Mouse (Mus musculus): ENCODE results near the gene Lars2. TPM values are rescaled to one million over a fixed set of nuclear protein-coding genes. Genes with fewer than 3 reads are reported as not detected.

The Lars2 gene
- polyA plus RNA-seq, 1 experiment = 579 TPM

GRCm38 (mm10) chr9:123456634-123457602, 90.2 kb downstream of the Lars2 start:
- no peak for TF ChIP-seq MAX (IDR thresholded peaks at IDR 0.05; ENCODE audit: low read depth)
- TF ChIP-seq POLR2AphosphoS2 (IDR thresholded peaks at IDR 0.05; ENCODE audit: insufficient read length, low read depth) = no peak
- no peak for TF ChIP-seq SRF (IDR thresholded peaks at IDR 0.05; ENCODE audit: control insufficient read depth, insufficient read length, low read depth)
- no peak for TF ChIP-seq REST (IDR thresholded peaks at IDR 0.05; ENCODE audit: insufficient read depth, insufficient read length)
- H3K4me3 ChIP-seq = no peak overlapping the region
- no peaks in the 10 kb centered on the region for H3K27me3 ChIP-seq (ENCODE audit: control insufficient read depth, insufficient read depth, insufficient read length)
- no peak overlapping the region for H3ac ChIP-seq (ENCODE audit: control insufficient read depth, insufficient read length)
- no peaks in the 10 kb centered on the region for H3K79me2 ChIP-seq (ENCODE audit: control insufficient read depth, insufficient read depth)
- H3K36me3 ChIP-seq (ENCODE audit: control insufficient read depth, insufficient read depth) = no peaks in the 10 kb centered on the region
- no peak overlapping the region for H3K4me2 ChIP-seq (ENCODE audit: low read depth)

GRCm38 (mm10) chr9:123457603-123458002, 90.9 kb downstream of the Lars2 start:
- H3K79me2 ChIP-seq (ENCODE audit: control insufficient read depth, insufficient read depth) = no peaks in the 10 kb centered on the region
- no peak overlapping the region for H3K4me3 ChIP-seq
- H3K36me3 ChIP-seq (ENCODE audit: control insufficient read depth, insufficient read depth) = no peaks in the 10 kb centered on the region
- TF ChIP-seq SRF (IDR thresholded peaks at IDR 0.05; ENCODE audit: control insufficient read depth, insufficient read length, low read depth) (no peak), CEBPB (IDR thresholded peaks at IDR 0.05; ENCODE audit: insufficient read depth, poor library complexity, severe bottlenecking) (no peak), TCF12 (IDR thresholded peaks at IDR 0.05; ENCODE audit: insufficient read depth, poor library complexity, severe bottlenecking) (no peak), POLR2AphosphoS2 (IDR thresholded peaks at IDR 0.05; ENCODE audit: insufficient read length, low read depth) (no peak), USF1 (IDR thresholded peaks at IDR 0.05; ENCODE audit: low read depth) (no peak), E2F4 (IDR thresholded peaks at IDR 0.05; ENCODE audit: insufficient read depth) (no peak), TCF3 (IDR thresholded peaks at IDR 0.05; ENCODE audit: insufficient read length, low read depth) (no peak)
- no peak overlapping the region for H3ac ChIP-seq (ENCODE audit: control insufficient read depth, insufficient read length)
- H3K4me2 ChIP-seq (ENCODE audit: low read depth) = no peak overlapping the region
- H3K27me3 ChIP-seq (ENCODE audit: control insufficient read depth, insufficient read depth, insufficient read length) = no peaks in the 10 kb centered on the region

- H3K4me3 ChIP-seq = no peak overlapping the region
- TF ChIP-seq MYOG (IDR thresholded peaks at IDR 0.05; ENCODE audit: control insufficient read depth in 1 of 3, insufficient read depth in 1 of 3, insufficient read length in 2 of 3, low read depth in 2 of 3) (peak in 1 of 3 experiments; percentile 42), TCF3 (IDR thresholded peaks at IDR 0.05; ENCODE audit: insufficient read length, low read depth) (no peak), SRF (IDR thresholded peaks at IDR 0.05; ENCODE audit: control insufficient read depth, insufficient read length, low read depth) (no peak), MAX (IDR thresholded peaks at IDR 0.05; ENCODE audit: low read depth) (no peak), POLR2AphosphoS2 (IDR thresholded peaks at IDR 0.05; ENCODE audit: insufficient read length, low read depth) (no peak)
- no peak overlapping the region for H3ac ChIP-seq (ENCODE audit: control insufficient read depth, insufficient read length)
- no peak overlapping the region for H3K4me2 ChIP-seq (ENCODE audit: low read depth)
- no peaks in the 10 kb centered on the region for H3K36me3 ChIP-seq (ENCODE audit: control insufficient read depth, insufficient read depth)
- no peaks in the 10 kb centered on the region for H3K27me3 ChIP-seq (ENCODE audit: control insufficient read depth, insufficient read depth, insufficient read length)
- no peaks in the 10 kb centered on the region for H3K79me2 ChIP-seq (ENCODE audit: control insufficient read depth, insufficient read depth)
These were observed 100.5 kb downstream of the Lars2 start for GRCm38 (mm10) chr9:123467141-123467620.

- TF ChIP-seq MYOD1 (IDR thresholded peaks at IDR 0.05; ENCODE audit: control insufficient read depth in 1 of 3, insufficient read length in 2 of 3, low read depth in 2 of 3) (no peak), POLR2A (IDR thresholded peaks at IDR 0.05; ENCODE audit: insufficient read length, low read depth) (no peak), REST (IDR thresholded peaks at IDR 0.05; ENCODE audit: insufficient read depth, insufficient read length) (no peak), TCF3 (IDR thresholded peaks at IDR 0.05; ENCODE audit: insufficient read length, low read depth) (no peak), USF1 (IDR thresholded peaks at IDR 0.05; ENCODE audit: low read depth) (no peak), POLR2AphosphoS2 (IDR thresholded peaks at IDR 0.05; ENCODE audit: insufficient read length, low read depth) (no peak), SRF (IDR thresholded peaks at IDR 0.05; ENCODE audit: control insufficient read depth, insufficient read length, low read depth) (no peak), CEBPB (IDR thresholded peaks at IDR 0.05; ENCODE audit: insufficient read depth, poor library complexity, severe bottlenecking) (no peak), TCF12 (IDR thresholded peaks at IDR 0.05; ENCODE audit: insufficient read depth, poor library complexity, severe bottlenecking) (no peak), MAX (IDR thresholded peaks at IDR 0.05; ENCODE audit: low read depth) (no peak), E2F4 (IDR thresholded peaks at IDR 0.05; ENCODE audit: insufficient read depth) (no peak), MYOG (IDR thresholded peaks at IDR 0.05; ENCODE audit: control insufficient read depth in 1 of 3, insufficient read depth in 1 of 3, insufficient read length in 2 of 3, low read depth in 2 of 3) (no peak)
These were observed 101.8 kb downstream of the Lars2 start for GRCm38 (mm10) chr9:123468406-123469085.

GRCm38 (mm10) chr9:123469087-123469486, 102.4 kb downstream of the Lars2 start:
- Histone ChIP-seq H3K4me3 (no peak overlapping the region), H3K27me3 (ENCODE audit: control insufficient read depth, insufficient read depth, insufficient read length) (no peaks in the 10 kb centered on the region), H3K36me3 (ENCODE audit: control insufficient read depth, insufficient read depth) (no peaks in the 10 kb centered on the region), H3K4me2 (ENCODE audit: low read depth) (no peak overlapping the region), H3ac (ENCODE audit: control insufficient read depth, insufficient read length) (no peak overlapping the region), H3K79me2 (ENCODE audit: control insufficient read depth, insufficient read depth) (no peaks in the 10 kb centered on the region)
- TF ChIP-seq MAX (IDR thresholded peaks at IDR 0.05; ENCODE audit: low read depth) (no peak), TCF3 (IDR thresholded peaks at IDR 0.05; ENCODE audit: insufficient read length, low read depth) (no peak), CEBPB (IDR thresholded peaks at IDR 0.05; ENCODE audit: insufficient read depth, poor library complexity, severe bottlenecking) (no peak), REST (IDR thresholded peaks at IDR 0.05; ENCODE audit: insufficient read depth, insufficient read length) (no peak), E2F4 (IDR thresholded peaks at IDR 0.05; ENCODE audit: insufficient read depth) (no peak), TCF12 (IDR thresholded peaks at IDR 0.05; ENCODE audit: insufficient read depth, poor library complexity, severe bottlenecking) (no peak), MYOD1 (IDR thresholded peaks at IDR 0.05; ENCODE audit: control insufficient read depth in 1 of 3, insufficient read length in 2 of 3, low read depth in 2 of 3) (no peak), SRF (IDR thresholded peaks at IDR 0.05; ENCODE audit: control insufficient read depth, insufficient read length, low read depth) (no peak), POLR2AphosphoS2 (IDR thresholded peaks at IDR 0.05; ENCODE audit: insufficient read length, low read depth) (no peak), USF1 (IDR thresholded peaks at IDR 0.05; ENCODE audit: low read depth) (no peak), MYOG (IDR thresholded peaks at IDR 0.05; ENCODE audit: control insufficient read depth in 1 of 3, insufficient read depth in 1 of 3, insufficient read length in 2 of 3, low read depth in 2 of 3) (no peak), POLR2A (IDR thresholded peaks at IDR 0.05; ENCODE audit: insufficient read length, low read depth) (no peak)

More at GRCm38 (mm10) chr9:123468406-123469085, 101.8 kb downstream of the Lars2 start:
- H3K27me3 ChIP-seq (ENCODE audit: control insufficient read depth, insufficient read depth, insufficient read length) = no peaks in the 10 kb centered on the region
- no peak overlapping the region for H3K4me2 ChIP-seq (ENCODE audit: low read depth)
- H3K36me3 ChIP-seq (ENCODE audit: control insufficient read depth, insufficient read depth) = no peaks in the 10 kb centered on the region
- no peak overlapping the region for H3ac ChIP-seq (ENCODE audit: control insufficient read depth, insufficient read length)
- no peaks in the 10 kb centered on the region for H3K79me2 ChIP-seq (ENCODE audit: control insufficient read depth, insufficient read depth)
- no peak overlapping the region for H3K4me3 ChIP-seq
